Mouse (Mus musculus): ENCODE measurements around the gene Gm20696. TPM values are rescaled to one million over a fixed set of nuclear protein-coding genes. Genes with fewer than 3 reads are reported as not detected.

Gm20696 gene
- polyA plus RNA-seq, 2 experiments = 0.16 to 0.33 TPM

DNA sequence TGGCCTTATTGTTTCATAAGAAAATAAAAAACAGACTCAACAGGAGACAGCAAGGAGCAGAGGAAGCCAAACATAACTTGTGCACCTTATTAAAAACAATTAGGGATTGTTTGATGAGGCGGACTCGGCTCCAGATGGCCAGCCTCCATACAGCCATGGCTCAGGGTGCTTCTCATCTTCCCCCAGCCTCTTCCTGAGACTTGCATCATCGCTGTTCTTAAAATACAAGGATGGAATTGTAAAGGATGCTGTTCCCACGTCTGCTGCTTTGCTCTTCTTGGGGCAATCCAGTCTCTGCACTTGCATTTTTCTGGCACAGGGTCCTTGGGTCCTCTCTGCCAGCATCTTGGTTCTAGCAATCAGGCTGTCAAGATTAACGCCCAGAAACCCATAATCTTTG lies 94.5 kb downstream of the Gm20696 start:
- Histone ChIP-seq H3K4me3 (ENCODE audit: insufficient read depth in 1 of 2, low read depth in 2 of 2, low read length in 2 of 2) (no peak overlapping the region), H3K36me3 (replicated peaks; ENCODE audit: control insufficient read depth, insufficient read depth, low read depth) (no peaks in the 10 kb centered on the region), H3K9ac (replicated peaks) (no peak overlapping the region), H3K27me3 (ENCODE audit: control insufficient read depth, insufficient read depth, low read length) (no peaks in the 10 kb centered on the region), H3K4me1 (replicated peaks; ENCODE audit: control insufficient read depth in 2 of 2, insufficient read depth in 2 of 2, low read length in 1 of 2) (no peaks in the 10 kb centered on the region), H3K9me3 (ENCODE audit: control insufficient read depth, low read length) (no peaks in the 10 kb centered on the region), H3K27ac (no peak overlapping the region), H3K4me2 (ENCODE audit: low read depth) (no peak overlapping the region)
- TF ChIP-seq EP300 (IDR thresholded peaks at IDR 0.05; ENCODE audit: low read depth) (no peak), CTCF (IDR thresholded peaks at IDR 0.05; ENCODE audit: low read depth) (no peak)
- 61% methylated on average over 5 of the region's 5 CpGs for WGBS (ENCODE audit: insufficient replicate concordance)
- DNase-seq (ENCODE audit: low read depth in 3 of 3, low spot score in 3 of 3) = no peak
- ATAC-seq (ENCODE audit: insufficient read depth) = no peak

DNA sequence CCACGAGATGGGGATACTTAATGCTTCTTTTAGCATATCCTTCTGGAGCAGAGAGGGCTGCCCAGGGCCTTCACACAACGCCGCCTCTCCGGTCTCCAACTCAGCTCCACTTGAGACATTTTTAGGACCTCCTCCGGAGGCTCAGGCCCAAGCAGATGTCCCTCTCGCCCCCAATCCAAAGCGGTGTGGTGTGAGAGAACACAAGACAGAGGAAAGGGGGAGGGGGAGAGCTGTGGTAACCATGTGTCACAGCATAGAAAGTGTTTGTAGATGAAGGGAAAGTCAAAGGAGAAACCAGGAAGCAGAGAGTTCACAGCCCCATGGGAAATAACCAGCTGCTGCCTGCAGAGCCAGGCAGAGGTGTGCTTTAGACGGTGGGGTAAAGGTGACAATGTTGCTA lies 99.7 kb downstream of the Gm20696 start:
- Histone ChIP-seq H3K27me3 (ENCODE audit: control insufficient read depth, insufficient read depth, low read length) (no peaks in the 10 kb centered on the region), H3K4me1 (replicated peaks; ENCODE audit: control insufficient read depth in 2 of 2, insufficient read depth in 2 of 2, low read length in 1 of 2) (no peaks in the 10 kb centered on the region), H3K4me3 (ENCODE audit: insufficient read depth in 1 of 2, low read depth in 2 of 2, low read length in 2 of 2) (no peak overlapping the region), H3K27ac (no peak overlapping the region), H3K36me3 (replicated peaks; ENCODE audit: control insufficient read depth, insufficient read depth, low read depth) (no peaks in the 10 kb centered on the region), H3K9me3 (ENCODE audit: control insufficient read depth, low read length) (no peaks in the 10 kb centered on the region), H3K4me2 (ENCODE audit: low read depth) (no peak overlapping the region), H3K9ac (replicated peaks) (no peak overlapping the region)
- TF ChIP-seq EP300 (IDR thresholded peaks at IDR 0.05; ENCODE audit: low read depth) (no peak), CTCF (IDR thresholded peaks at IDR 0.05; ENCODE audit: low read depth) (no peak)
- ATAC-seq (ENCODE audit: insufficient read depth) (no peak), DNase-seq (ENCODE audit: low read depth in 3 of 3, low spot score in 3 of 3) (no peak)
- WGBS (ENCODE audit: insufficient replicate concordance) = 62% methylated on average over 8 of the region's 8 CpGs

DNA sequence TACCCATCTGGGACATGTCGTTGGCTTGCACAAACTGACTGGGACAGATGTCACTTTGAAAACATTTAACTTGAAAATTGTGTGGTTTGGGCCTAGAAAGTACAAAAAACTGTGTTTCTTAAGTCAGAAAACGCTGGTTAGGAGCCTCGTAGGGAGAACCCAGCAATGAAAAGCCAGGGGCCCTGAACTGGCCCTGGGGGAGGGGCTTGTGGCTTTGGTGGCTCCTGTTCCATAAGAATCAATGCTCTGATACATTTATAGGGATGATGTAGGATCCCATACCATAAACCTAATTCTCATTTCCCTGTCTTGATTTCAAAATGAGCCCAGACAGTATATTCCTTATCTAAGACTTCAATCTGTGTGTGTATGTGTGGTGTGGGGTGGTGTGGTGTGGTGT lies 101.8 kb downstream of the Gm20696 start:
- no peak overlapping the region for H3K4me3 ChIP-seq (ENCODE audit: insufficient read depth in 1 of 2, low read depth in 2 of 2, low read length in 2 of 2)
- TF ChIP-seq EP300 (IDR thresholded peaks at IDR 0.05; ENCODE audit: low read depth) (no peak), CTCF (IDR thresholded peaks at IDR 0.05; ENCODE audit: low read depth) (no peak)
- H3K27me3 ChIP-seq (ENCODE audit: control insufficient read depth, insufficient read depth, low read length) = no peaks in the 10 kb centered on the region
- ATAC-seq (ENCODE audit: insufficient read depth) (no peak), DNase-seq (ENCODE audit: low read depth in 3 of 3, low spot score in 3 of 3) (no peak)
- no peaks in the 10 kb centered on the region for H3K4me1 ChIP-seq (replicated peaks; ENCODE audit: control insufficient read depth in 2 of 2, insufficient read depth in 2 of 2, low read length in 1 of 2)
- H3K27ac ChIP-seq = no peak overlapping the region
- no peak overlapping the region for H3K9ac ChIP-seq (replicated peaks)
- H3K9me3 ChIP-seq (ENCODE audit: control insufficient read depth, low read length) = no peaks in the 10 kb centered on the region
- no peak overlapping the region for H3K4me2 ChIP-seq (ENCODE audit: low read depth)
- WGBS (ENCODE audit: insufficient replicate concordance) = 58% methylated on average over 3 of the region's 3 CpGs
- no peaks in the 10 kb centered on the region for H3K36me3 ChIP-seq (replicated peaks; ENCODE audit: control insufficient read depth, insufficient read depth, low read depth)

DNA sequence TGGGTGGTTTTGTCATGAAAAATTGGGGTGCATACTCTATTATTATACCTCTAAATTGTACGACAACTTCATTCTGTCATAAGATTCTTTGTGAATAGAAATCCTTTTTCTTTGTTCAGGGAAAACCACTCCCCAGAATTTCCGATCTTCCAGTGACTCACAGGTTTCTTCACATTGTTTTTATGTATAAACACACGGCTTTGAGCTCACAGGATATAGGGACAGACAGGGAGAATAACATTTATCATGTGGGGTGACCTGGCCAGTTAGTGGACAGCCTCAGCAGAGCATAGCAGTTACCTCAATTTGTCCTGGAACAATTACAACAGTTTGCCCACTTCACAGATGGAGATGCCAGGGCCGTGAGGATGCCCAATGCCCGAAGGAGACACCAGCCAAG lies 109.6 kb downstream of the Gm20696 start:
- WGBS (ENCODE audit: insufficient replicate concordance) = 60% methylated on average over 5 of the region's 5 CpGs

DNA sequence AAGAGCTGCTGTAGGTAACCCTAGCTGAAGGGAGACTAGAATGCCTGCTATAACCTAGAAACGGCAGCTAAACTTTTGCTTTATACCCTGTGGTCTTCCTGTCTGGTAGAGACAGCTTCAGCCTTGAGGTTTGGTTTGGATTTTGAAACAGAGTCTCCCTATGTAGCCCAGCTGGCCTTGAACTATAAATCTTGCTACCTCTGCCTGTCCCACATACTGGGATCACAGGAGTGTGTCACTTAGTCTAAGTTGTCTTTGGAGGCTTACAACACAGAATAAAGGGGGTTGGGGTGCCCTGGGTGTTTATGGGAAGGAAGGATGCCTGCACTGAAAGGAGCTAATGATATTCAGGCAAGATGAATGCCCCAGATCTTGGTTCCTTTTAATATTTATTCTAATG lies 113.8 kb downstream of the Gm20696 start:
- Histone ChIP-seq H3K4me2 (ENCODE audit: low read depth) (no peak overlapping the region), H3K9ac (replicated peaks) (no peak overlapping the region), H3K9me3 (ENCODE audit: control insufficient read depth, low read length) (no peaks in the 10 kb centered on the region), H3K27me3 (ENCODE audit: control insufficient read depth, insufficient read depth, low read length) (no peaks in the 10 kb centered on the region), H3K27ac (no peak overlapping the region), H3K4me1 (replicated peaks; ENCODE audit: control insufficient read depth in 2 of 2, insufficient read depth in 2 of 2, low read length in 1 of 2) (no peaks in the 10 kb centered on the region), H3K36me3 (replicated peaks; ENCODE audit: control insufficient read depth, insufficient read depth, low read depth) (no peaks in the 10 kb centered on the region), H3K4me3 (ENCODE audit: insufficient read depth in 1 of 2, low read depth in 2 of 2, low read length in 2 of 2) (no peak overlapping the region)
- DNase-seq (ENCODE audit: low read depth in 3 of 3, low spot score in 3 of 3) = no peak
- no peak for ATAC-seq (ENCODE audit: insufficient read depth)
- no peak for TF ChIP-seq EP300 (IDR thresholded peaks at IDR 0.05; ENCODE audit: low read depth)
- TF ChIP-seq CTCF (IDR thresholded peaks at IDR 0.05; ENCODE audit: low read depth) = no peak
- WGBS (ENCODE audit: insufficient replicate concordance) = 70% methylated on average over 1 of the region's 1 CpGs

More for the DNA sequence above, 109.6 kb downstream of the Gm20696 start:
- Histone ChIP-seq H3K27ac (no peak overlapping the region), H3K4me3 (ENCODE audit: insufficient read depth in 1 of 2, low read depth in 2 of 2, low read length in 2 of 2) (no peak overlapping the region), H3K27me3 (ENCODE audit: control insufficient read depth, insufficient read depth, low read length) (no peaks in the 10 kb centered on the region), H3K9me3 (ENCODE audit: control insufficient read depth, low read length) (no peaks in the 10 kb centered on the region), H3K9ac (replicated peaks) (no peak overlapping the region), H3K36me3 (replicated peaks; ENCODE audit: control insufficient read depth, insufficient read depth, low read depth) (no peaks in the 10 kb centered on the region), H3K4me2 (ENCODE audit: low read depth) (no peak overlapping the region), H3K4me1 (replicated peaks; ENCODE audit: control insufficient read depth in 2 of 2, insufficient read depth in 2 of 2, low read length in 1 of 2) (no peaks in the 10 kb centered on the region)
- TF ChIP-seq CTCF (IDR thresholded peaks at IDR 0.05; ENCODE audit: low read depth) = no peak
- TF ChIP-seq EP300 (IDR thresholded peaks at IDR 0.05; ENCODE audit: low read depth) = no peak
- ATAC-seq (ENCODE audit: insufficient read depth) (no peak), DNase-seq (ENCODE audit: low read depth in 3 of 3, low spot score in 3 of 3) (no peak)

Measured in liver, embryonic 14.5 days (tissue).